Mouse (Mus musculus): Measurements from ENCODE around the gene Ermap. TPM values are rescaled to one million over a fixed set of nuclear protein-coding genes. Genes with fewer than 3 reads are reported as not detected.

Ermap gene
- polyA plus RNA-seq, 2 experiments, result 1.6 to 2.1 TPM

DNA sequence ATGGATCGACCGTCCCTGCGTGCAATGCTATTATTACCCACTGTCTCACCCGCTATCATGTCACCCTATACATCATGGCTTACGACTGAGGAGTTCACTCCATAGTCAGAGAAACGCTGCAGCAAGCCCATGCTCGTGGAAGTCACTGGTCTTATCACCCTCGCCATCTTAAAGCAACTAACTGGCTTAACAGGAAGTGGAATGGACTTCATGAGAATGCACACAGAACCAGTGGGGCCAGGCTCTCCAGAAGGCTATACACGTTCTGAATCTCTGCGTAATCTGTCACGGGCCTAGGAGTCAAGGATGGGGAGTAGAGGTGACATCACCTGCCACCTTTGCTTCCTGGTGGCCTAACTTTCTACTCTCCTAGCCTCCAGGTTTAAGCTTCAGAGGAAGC, 41.1 kb downstream of the Ermap start:
- no peak for ATAC-seq (ENCODE audit: low FRiP score, low read depth)
- no peaks in the 10 kb centered on the region for H3K27me3 ChIP-seq (ENCODE audit: control insufficient read depth, insufficient read depth, low read length)
- no peaks in the 10 kb centered on the region for H3K9me3 ChIP-seq (ENCODE audit: control insufficient read depth, low read length)
- 81% methylated on average over 11 of the region's 11 CpGs for WGBS
- H3K4me2 ChIP-seq (replicated peaks; ENCODE audit: low read depth, low read length, severe bottlenecking), result no peak overlapping the region
- DNase-seq (ENCODE audit: low spot score), result no peak
- H3K27ac ChIP-seq (replicated peaks; ENCODE audit: low read depth, low read length), result no peak overlapping the region
- no peak overlapping the region for H3K4me3 ChIP-seq (replicated peaks; ENCODE audit: low read length)
- H3K9ac ChIP-seq (ENCODE audit: low read depth, low read length, severe bottlenecking), result no peak overlapping the region
- no peak for TF ChIP-seq POLR2A (IDR thresholded peaks at IDR 0.05; ENCODE audit: borderline replicate concordance, extremely low read depth, insufficient read depth, insufficient read length)
- H3K36me3 ChIP-seq (ENCODE audit: control insufficient read depth, insufficient read depth, low read length), result no peaks in the 10 kb centered on the region
- no peaks in the 10 kb centered on the region for H3K4me1 ChIP-seq (ENCODE audit: control insufficient read depth, insufficient read depth, low read length)

DNA sequence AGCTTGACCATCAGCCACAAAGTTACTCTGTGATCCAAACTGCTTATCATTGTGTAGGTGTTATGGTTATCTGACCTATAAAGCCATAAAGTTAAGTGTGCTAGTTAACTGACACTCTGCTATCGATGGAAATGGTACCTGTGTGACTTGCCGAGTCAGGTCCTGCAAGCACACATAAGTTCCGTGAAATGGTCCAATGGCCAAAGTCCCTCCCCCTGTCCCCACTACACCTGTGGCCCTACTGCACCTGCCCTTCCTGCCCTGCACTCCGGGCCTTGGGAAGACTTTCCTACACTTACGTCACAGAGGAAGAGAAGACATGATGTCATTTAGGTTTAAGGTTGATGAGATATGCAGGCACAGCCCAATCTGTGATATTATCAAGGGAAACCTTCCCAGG, 42.5 kb downstream of the Ermap start:
- H3K36me3 ChIP-seq (ENCODE audit: control insufficient read depth, insufficient read depth, low read length), result no peaks in the 10 kb centered on the region
- no peak overlapping the region for H3K27ac ChIP-seq (replicated peaks; ENCODE audit: low read depth, low read length)
- TF ChIP-seq POLR2A (IDR thresholded peaks at IDR 0.05; ENCODE audit: borderline replicate concordance, extremely low read depth, insufficient read depth, insufficient read length), result no peak
- no peaks in the 10 kb centered on the region for H3K9me3 ChIP-seq (ENCODE audit: control insufficient read depth, low read length)
- ATAC-seq (ENCODE audit: low FRiP score, low read depth) (no peak), DNase-seq (ENCODE audit: low spot score) (no peak)
- no peak overlapping the region for H3K4me3 ChIP-seq (replicated peaks; ENCODE audit: low read length)
- H3K9ac ChIP-seq (ENCODE audit: low read depth, low read length, severe bottlenecking), result no peak overlapping the region
- 84% methylated on average over 5 of the region's 5 CpGs for WGBS
- no peaks in the 10 kb centered on the region for H3K27me3 ChIP-seq (ENCODE audit: control insufficient read depth, insufficient read depth, low read length)
- H3K4me1 ChIP-seq (ENCODE audit: control insufficient read depth, insufficient read depth, low read length), result no peaks in the 10 kb centered on the region
- no peak overlapping the region for H3K4me2 ChIP-seq (replicated peaks; ENCODE audit: low read depth, low read length, severe bottlenecking)

DNA sequence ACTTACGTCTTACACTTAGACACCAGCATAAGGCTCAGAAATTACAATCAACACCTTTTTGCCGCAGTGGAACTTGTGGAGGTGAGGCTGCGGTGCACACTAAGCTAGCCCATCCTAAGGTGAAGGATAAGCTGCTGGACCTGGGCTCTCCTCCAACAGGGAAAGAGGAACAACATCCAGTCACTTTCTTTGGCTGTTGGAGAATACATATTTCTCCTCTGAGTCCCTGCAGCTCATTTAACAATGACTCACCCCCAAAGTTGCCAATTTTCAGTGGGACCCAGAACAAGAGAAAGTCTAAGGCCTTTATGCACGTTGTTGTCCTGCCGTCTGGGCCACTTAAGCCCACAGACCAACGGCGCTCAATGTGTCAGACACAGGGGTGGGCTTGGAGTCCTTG, 43.0 kb downstream of the Ermap start:
- H3K36me3 ChIP-seq (ENCODE audit: control insufficient read depth, insufficient read depth, low read length), result no peaks in the 10 kb centered on the region
- no peak for DNase-seq (ENCODE audit: low spot score)
- ATAC-seq (ENCODE audit: low FRiP score, low read depth), result no peak
- 82% methylated on average over 7 of the region's 7 CpGs for WGBS
- no peaks in the 10 kb centered on the region for H3K9me3 ChIP-seq (ENCODE audit: control insufficient read depth, low read length)
- no peak for TF ChIP-seq POLR2A (IDR thresholded peaks at IDR 0.05; ENCODE audit: borderline replicate concordance, extremely low read depth, insufficient read depth, insufficient read length)
- H3K27ac ChIP-seq (replicated peaks; ENCODE audit: low read depth, low read length), result no peak overlapping the region
- no peak overlapping the region for H3K4me3 ChIP-seq (replicated peaks; ENCODE audit: low read length)
- H3K9ac ChIP-seq (ENCODE audit: low read depth, low read length, severe bottlenecking), result no peak overlapping the region
- H3K27me3 ChIP-seq (ENCODE audit: control insufficient read depth, insufficient read depth, low read length), result no peaks in the 10 kb centered on the region
- H3K4me2 ChIP-seq (replicated peaks; ENCODE audit: low read depth, low read length, severe bottlenecking), result no peak overlapping the region
- H3K4me1 ChIP-seq (ENCODE audit: control insufficient read depth, insufficient read depth, low read length), result no peaks in the 10 kb centered on the region

DNA sequence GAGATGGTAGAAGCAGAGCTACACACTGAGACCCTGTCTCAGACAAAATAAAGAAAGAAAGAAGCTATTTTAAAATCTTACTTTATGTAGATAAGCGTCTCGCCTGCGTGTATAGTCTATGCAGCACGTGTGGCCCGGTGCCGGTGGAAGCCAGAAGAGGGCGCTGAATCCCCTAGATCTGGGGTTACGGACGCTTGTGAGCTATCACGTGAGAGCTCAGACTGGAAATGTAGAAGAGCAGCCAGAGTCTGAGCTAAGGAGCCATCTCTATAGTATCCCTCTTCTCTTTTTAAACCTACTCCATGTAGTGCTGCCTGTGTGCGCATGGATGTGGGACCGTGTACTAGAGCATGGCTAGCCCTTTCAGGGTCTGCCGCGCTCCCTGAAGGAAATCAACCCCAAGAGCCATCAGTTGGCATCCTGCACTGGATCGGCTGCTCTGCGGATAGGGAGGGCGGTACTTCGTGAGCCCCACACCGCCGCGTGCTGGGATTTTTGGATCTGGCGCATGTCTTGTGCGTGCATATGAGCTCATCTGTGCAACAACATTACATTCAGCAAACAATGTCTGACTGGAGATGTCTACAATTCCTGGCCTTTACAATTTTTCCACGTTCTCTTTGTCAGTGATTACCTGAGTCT, 47.5 kb downstream of the Ermap start:
- H3K9me3 ChIP-seq (ENCODE audit: control insufficient read depth, low read length), result no peaks in the 10 kb centered on the region
- peak overlapping the region; percentile 49 for H3K9ac ChIP-seq (ENCODE audit: low read depth, low read length, severe bottlenecking)
- H3K27me3 ChIP-seq (ENCODE audit: control insufficient read depth, insufficient read depth, low read length), result no peaks in the 10 kb centered on the region

DNA sequence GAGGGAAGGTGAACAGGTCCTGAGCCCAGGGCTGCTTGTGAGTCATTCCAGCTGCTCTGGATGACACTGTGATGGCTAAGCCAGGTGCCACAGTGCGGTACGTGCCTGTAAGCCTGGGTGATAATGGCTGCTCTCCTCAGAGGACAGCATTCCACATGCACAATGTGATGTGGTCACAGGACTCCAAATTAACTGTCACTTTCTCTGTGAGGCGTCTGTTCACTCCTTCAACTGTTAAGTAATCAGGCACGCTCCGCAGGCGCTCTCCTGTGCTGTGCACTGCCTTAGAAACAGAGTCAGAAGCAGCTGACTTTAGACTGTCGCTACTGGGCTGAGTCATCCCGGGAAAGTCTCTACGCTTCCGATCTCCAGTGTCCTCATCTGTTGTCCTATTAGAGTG, 48.6 kb downstream of the Ermap start:
- H3K9me3 ChIP-seq (ENCODE audit: control insufficient read depth, low read length), result no peaks in the 10 kb centered on the region
- DNase-seq (ENCODE audit: low spot score), result no peak
- H3K4me3 ChIP-seq (replicated peaks; ENCODE audit: low read length), result no peak overlapping the region
- no peak overlapping the region for H3K4me2 ChIP-seq (replicated peaks; ENCODE audit: low read depth, low read length, severe bottlenecking)
- no peak overlapping the region for H3K9ac ChIP-seq (ENCODE audit: low read depth, low read length, severe bottlenecking)
- no peak for ATAC-seq (ENCODE audit: low FRiP score, low read depth)
- H3K36me3 ChIP-seq (ENCODE audit: control insufficient read depth, insufficient read depth, low read length), result peaks cover 20% of the 10 kb centered on the region
- 62% methylated on average over 10 of the region's 10 CpGs for WGBS
- H3K27me3 ChIP-seq (ENCODE audit: control insufficient read depth, insufficient read depth, low read length), result no peaks in the 10 kb centered on the region
- no peak overlapping the region for H3K27ac ChIP-seq (replicated peaks; ENCODE audit: low read depth, low read length)
- TF ChIP-seq POLR2A (IDR thresholded peaks at IDR 0.05; ENCODE audit: borderline replicate concordance, extremely low read depth, insufficient read depth, insufficient read length), result no peak
- H3K4me1 ChIP-seq (ENCODE audit: control insufficient read depth, insufficient read depth, low read length), result no peaks in the 10 kb centered on the region

More for the DNA sequence above, 47.5 kb downstream of the Ermap start:
- H3K27ac ChIP-seq (replicated peaks; ENCODE audit: low read depth, low read length), result no peak overlapping the region
- 31% methylated on average over 24 of the region's 24 CpGs for WGBS
- DNase-seq (ENCODE audit: low spot score) (peak; percentile 69), ATAC-seq (ENCODE audit: low FRiP score, low read depth) (peak; percentile 85)
- peak overlapping the region; percentile 23 for H3K4me3 ChIP-seq (replicated peaks; ENCODE audit: low read length)
- H3K4me1 ChIP-seq (ENCODE audit: control insufficient read depth, insufficient read depth, low read length), result no peaks in the 10 kb centered on the region
- peaks cover 8% of the 10 kb centered on the region for H3K36me3 ChIP-seq (ENCODE audit: control insufficient read depth, insufficient read depth, low read length)
- TF ChIP-seq POLR2A (IDR thresholded peaks at IDR 0.05; ENCODE audit: borderline replicate concordance, extremely low read depth, insufficient read depth, insufficient read length), result no peak
- peak overlapping the region; percentile 42 for H3K4me2 ChIP-seq (replicated peaks; ENCODE audit: low read depth, low read length, severe bottlenecking)
